Mouse (Mus musculus) lung, embryonic 14.5 days (tissue): ENCODE results near the gene Dnajc12. TPM values are rescaled to one million over a fixed set of nuclear protein-coding genes. Genes with fewer than 3 reads are reported as not detected.

Experiments
- ATAC-seq: fragments of 200-750 bp; cut with Nextera tagmentation; 2 replicates; pipeline ENCODE4 v1.8.0; 2017; ENCODE audit warnings: mild to moderate bottlenecking, moderate TSS enrichment, moderate library complexity; ENCODE audit not compliant: insufficient read depth
- DNase-seq: peaks from one replicate; pipeline ENCODE4 v3.0.0-alpha.2; 2015
- H3K27ac ChIP-seq: fragments of 300-500 bp; sonication (generic); 2 replicates; pipeline ENCODE4 v1.5.1; 2014; ENCODE audit warnings: low read depth, mild to moderate bottlenecking, moderate library complexity
- H3K27me3 ChIP-seq: fragments of 300-500 bp; sonication (generic); 2 replicates; pipeline ENCODE4 v1.6.1; 2014; ENCODE audit warnings: low read length, control low read depth; ENCODE audit not compliant: insufficient read depth
- H3K36me3 ChIP-seq: fragments of 300-500 bp; sonication (generic); 2 replicates; pipeline ENCODE4 v1.6.1; 2014; ENCODE audit warnings: control low read depth; ENCODE audit not compliant: insufficient read depth
- H3K4me1 ChIP-seq: fragments of 300-500 bp; sonication (generic); 2 replicates; pipeline ENCODE4 v1.6.1; 2014; ENCODE audit warnings: antibody characterized with exemption, control low read depth; ENCODE audit not compliant: insufficient read depth
- H3K4me2 ChIP-seq: fragments of 300-500 bp; sonication (generic); 2 replicates; pipeline ENCODE4 v1.6.1; 2014; ENCODE audit warnings: mild to moderate bottlenecking
- H3K4me3 ChIP-seq: fragments of 300-500 bp; sonication (generic); 2 replicates; pipeline ENCODE4 v1.5.1; 2014; ENCODE audit warnings: low read depth, low read length
- H3K9ac ChIP-seq: fragments of 300-500 bp; sonication (generic); 2 replicates; pipeline ENCODE4 v1.6.1; 2014
- H3K9me3 ChIP-seq: fragments of 300-500 bp; sonication (generic); 2 replicates; pipeline ENCODE4 v1.6.1; 2016; ENCODE audit warnings: low read depth, low read length, control low read depth
- CTCF ChIP-seq: IDR thresholded peaks from 2 replicates; pipeline ENCODE4 v1.5.1; 2016; ENCODE audit warnings: antibody characterized with exemption, low read depth
- WGBS: fragments of 180-500 bp; shearing (Covaris S2); extraction: QIAGEN DNeasy Blood & Tissue Kit; methylation state at CpG from one replicate; pipeline ENCODE4 v1.1.7; 2014; 5-methylcytosine and 5-hydroxymethylcytosine counted together
- polyA plus RNA-seq: library from polyadenylated mRNA; unstranded; fragments of >200 nt; fragmentation: Nextera tagmentation; extraction: Ambion mirVana; gene quantifications from 2 replicates; pipeline ENCODE4 v1.2.1, GENCODE M21; 2014

Gene Dnajc12
- polyA plus RNA-seq, 1 experiment from 2014 or later: 10.6 TPM

DNA sequence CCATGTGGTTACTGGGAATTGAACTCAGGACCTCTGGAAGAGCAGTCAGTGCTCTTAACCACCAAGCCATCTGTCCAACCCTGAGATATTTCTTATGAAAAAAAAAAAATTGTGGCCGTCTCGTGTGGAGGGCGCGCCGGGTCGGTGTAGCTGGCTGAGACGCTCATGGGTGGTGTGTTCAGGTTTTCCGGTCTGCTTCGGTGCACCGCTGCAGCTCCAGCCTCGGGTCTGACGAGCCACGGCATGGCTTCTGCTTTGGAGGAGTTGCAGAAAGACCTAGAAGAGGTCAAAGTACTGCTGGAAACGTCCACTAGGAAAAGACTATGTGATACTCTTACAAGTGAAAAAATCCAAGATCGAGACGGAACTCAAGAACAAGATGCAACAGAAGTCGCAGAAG, 30.5 kb downstream of the Dnajc12 start:
- no peak for TF ChIP-seq CTCF
- H3K36me3 ChIP-seq: no peaks in the 10 kb centered on the region
- no peak overlapping the region for H3K9ac ChIP-seq
- no peaks in the 10 kb centered on the region for H3K9me3 ChIP-seq
- no peaks in the 10 kb centered on the region for H3K4me1 ChIP-seq
- H3K27ac ChIP-seq: no peak overlapping the region
- no peak for DNase-seq
- no peak overlapping the region for H3K4me2 ChIP-seq
- WGBS: 82% methylated on average over 17 of the region's 17 CpGs
- no peaks in the 10 kb centered on the region for H3K27me3 ChIP-seq
- ATAC-seq: no peak
- no peak overlapping the region for H3K4me3 ChIP-seq

DNA sequence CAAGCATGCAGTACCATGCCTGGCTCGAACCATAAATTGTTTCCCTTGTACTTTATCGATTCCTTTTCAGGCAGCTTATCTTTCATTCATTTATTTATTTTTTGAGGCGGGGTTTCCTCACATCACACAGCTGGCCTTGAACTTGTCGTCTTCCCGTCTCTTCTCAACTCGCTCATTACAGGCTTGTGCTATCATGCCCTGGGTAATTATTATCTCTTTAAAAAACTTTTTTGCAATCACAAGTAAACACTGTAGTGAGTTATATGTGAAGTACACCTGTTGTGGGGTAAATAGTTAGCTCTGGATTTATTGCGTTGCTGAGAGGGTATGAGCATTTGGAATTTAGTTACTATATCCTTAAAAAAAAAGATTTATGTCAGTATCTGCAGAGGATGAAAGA, 33.0 kb downstream of the Dnajc12 start:
- ATAC-seq: no peak
- H3K4me3 ChIP-seq: no peak overlapping the region
- H3K27me3 ChIP-seq: no peaks in the 10 kb centered on the region
- no peak overlapping the region; the same call in 1 of the 2 replicates for H3K4me2 ChIP-seq
- no peaks in the 10 kb centered on the region for H3K4me1 ChIP-seq
- H3K36me3 ChIP-seq: no peaks in the 10 kb centered on the region
- no peaks in the 10 kb centered on the region for H3K9me3 ChIP-seq
- DNase-seq: no peak
- 34% methylated on average over 7 of the region's 7 CpGs for WGBS
- no peak overlapping the region for H3K9ac ChIP-seq
- H3K27ac ChIP-seq: no peak overlapping the region
- TF ChIP-seq CTCF: no peak

DNA sequence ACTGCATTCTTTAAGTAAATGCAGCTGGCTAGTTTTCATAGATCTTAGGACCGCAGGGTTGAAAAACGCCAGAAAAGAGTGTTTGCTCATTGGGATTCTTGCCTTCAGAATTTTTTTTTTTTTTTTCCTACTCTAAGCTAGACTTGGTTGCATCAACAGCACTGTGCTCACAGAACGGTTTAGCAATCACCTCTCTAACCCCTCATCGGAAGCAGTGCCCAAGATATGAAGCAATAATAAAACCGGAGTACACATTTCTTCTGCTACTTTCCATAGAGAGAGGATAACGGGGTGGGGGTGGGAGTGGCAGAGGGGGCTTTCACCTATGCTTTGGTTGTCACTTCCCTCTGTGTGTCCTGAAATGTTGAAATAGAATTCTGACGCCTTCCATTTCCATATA, 33.6 kb downstream of the Dnajc12 start:
- 35% methylated on average over 7 of the region's 7 CpGs for WGBS
- H3K27ac ChIP-seq: no peak overlapping the region
- H3K36me3 ChIP-seq: no peaks in the 10 kb centered on the region
- H3K9me3 ChIP-seq: no peaks in the 10 kb centered on the region
- ATAC-seq (peak; percentile 38; the same call in 1 of the 2 replicates), DNase-seq (peak; percentile 17)
- H3K27me3 ChIP-seq: no peaks in the 10 kb centered on the region
- no peaks in the 10 kb centered on the region for H3K4me1 ChIP-seq
- H3K9ac ChIP-seq: no peak overlapping the region
- no peak for TF ChIP-seq CTCF
- H3K4me2 ChIP-seq: peak overlapping the region; percentile 46
- no peak overlapping the region for H3K4me3 ChIP-seq

DNA sequence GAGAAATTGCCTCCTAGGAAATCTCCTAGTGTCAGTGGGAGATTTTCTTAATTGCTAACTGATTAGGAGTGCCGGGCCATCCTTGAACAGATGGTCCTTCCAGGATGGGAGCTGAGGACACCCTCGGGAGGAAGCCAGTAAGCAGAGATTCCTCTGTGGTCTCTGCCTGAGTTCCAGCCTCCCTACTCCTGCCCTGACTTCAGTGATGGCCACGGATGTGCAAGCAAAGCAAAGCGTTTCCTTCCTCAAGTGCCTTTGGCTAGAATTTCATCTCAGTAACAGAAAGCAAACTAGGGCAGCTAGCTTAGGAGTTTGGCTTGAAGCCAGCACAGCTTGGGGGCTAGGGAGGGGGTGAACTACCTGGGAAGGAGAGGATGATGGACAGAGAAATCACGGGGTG, 34.8 kb downstream of the Dnajc12 start:
- Histone ChIP-seq H3K4me1 (no peaks in the 10 kb centered on the region), H3K27me3 (no peaks in the 10 kb centered on the region), H3K9me3 (no peaks in the 10 kb centered on the region), H3K4me3 (no peak overlapping the region), H3K27ac (no peak overlapping the region), H3K36me3 (no peaks in the 10 kb centered on the region), H3K9ac (no peak overlapping the region), H3K4me2 (no peak overlapping the region)
- 38% methylated on average over 5 of the region's 5 CpGs for WGBS
- ATAC-seq (no peak), DNase-seq (peak; percentile 7)
- no peak for TF ChIP-seq CTCF

DNA sequence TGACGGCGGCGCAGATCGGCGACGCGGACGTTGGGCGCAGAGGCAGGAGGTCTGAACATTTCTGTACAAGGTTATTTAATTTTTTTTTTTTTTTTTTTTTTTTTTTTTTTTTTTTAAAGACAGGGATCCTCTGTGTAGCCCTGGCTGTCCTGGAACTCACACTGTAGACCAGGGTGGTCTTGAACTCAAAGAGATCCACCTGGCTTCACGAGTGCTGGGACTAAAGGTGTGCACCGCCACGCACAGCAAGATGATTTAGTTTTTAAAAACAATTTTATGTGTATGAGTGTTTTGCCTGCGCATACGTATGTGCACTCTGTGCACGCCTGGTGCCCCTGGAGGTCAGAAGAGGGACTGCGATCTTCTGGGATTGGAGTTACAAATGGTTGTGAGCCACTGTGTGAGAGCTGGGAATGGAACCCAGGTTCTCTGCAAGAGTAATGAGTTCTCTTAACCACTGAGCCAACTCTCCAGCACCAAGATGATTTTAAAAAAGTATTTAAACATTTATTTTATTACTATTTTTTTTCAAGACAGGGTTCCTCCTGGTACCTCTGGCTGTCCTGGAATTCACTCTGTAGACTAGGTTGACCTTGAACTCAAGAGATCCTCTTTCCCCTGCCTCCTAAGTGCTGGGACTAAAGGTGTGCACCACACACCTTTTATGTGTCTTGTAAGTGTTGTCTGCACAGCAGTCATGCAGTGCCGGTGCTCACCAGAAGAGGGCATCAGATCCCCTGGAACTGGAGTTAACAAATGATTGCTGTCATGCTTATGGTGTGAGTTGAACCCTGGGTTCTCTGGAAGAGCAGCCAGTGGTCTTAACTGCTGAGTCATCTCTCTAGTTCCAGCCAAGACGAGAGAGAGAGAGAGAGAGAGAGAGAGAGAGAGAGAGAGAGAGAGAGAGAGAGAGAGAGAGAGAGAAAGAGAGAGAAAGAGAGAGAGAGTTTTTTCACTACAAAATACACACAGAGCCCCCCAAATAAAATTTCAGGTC, 39.8 kb downstream of the Dnajc12 start, which contains the start of gene Gm7075:
TSS of gene Gm7075 (minus strand) at position 51 of the 997 bp plus-strand sequence.
- Histone ChIP-seq H3K4me2 (no peak within 1 kb of the TSS), H3K27me3 (no peaks in the 10 kb centered on the region), H3K9me3 (no peaks in the 10 kb centered on the region), H3K27ac (no peak within 1 kb of the TSS), H3K9ac (no peak within 1 kb of the TSS), H3K36me3 (no peaks in the 10 kb centered on the region), H3K4me1 (no peaks in the 10 kb centered on the region), H3K4me3 (no peak within 1 kb of the TSS)
- no peak for ATAC-seq
- peak; percentile 68 for TF ChIP-seq CTCF
- 86% methylated on average over 18 of the region's 18 CpGs for WGBS
- peak; percentile 64 for DNase-seq

DNA sequence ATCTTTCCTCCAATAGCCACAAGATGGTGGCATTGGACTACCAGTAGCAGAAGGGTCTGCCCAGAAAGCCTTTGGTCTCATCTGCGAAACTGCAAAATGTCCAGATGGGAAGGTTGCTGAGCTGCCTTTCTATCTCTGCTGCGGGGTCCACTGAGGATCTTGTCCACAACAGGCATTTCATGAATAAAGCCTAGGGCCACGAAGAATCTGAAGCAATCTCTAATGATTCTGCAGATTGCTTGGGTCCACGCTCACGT, 40.4 kb downstream of the Dnajc12 start:
- Histone ChIP-seq H3K4me3 (no peak overlapping the region), H3K4me1 (no peaks in the 10 kb centered on the region), H3K36me3 (no peaks in the 10 kb centered on the region), H3K9me3 (no peaks in the 10 kb centered on the region), H3K27me3 (no peaks in the 10 kb centered on the region), H3K27ac (no peak overlapping the region), H3K9ac (no peak overlapping the region), H3K4me2 (no peak overlapping the region)
- WGBS: 78% methylated on average over 5 of the region's 5 CpGs
- no peak for TF ChIP-seq CTCF
- DNase-seq (peak; percentile 48), ATAC-seq (no peak)

DNA sequence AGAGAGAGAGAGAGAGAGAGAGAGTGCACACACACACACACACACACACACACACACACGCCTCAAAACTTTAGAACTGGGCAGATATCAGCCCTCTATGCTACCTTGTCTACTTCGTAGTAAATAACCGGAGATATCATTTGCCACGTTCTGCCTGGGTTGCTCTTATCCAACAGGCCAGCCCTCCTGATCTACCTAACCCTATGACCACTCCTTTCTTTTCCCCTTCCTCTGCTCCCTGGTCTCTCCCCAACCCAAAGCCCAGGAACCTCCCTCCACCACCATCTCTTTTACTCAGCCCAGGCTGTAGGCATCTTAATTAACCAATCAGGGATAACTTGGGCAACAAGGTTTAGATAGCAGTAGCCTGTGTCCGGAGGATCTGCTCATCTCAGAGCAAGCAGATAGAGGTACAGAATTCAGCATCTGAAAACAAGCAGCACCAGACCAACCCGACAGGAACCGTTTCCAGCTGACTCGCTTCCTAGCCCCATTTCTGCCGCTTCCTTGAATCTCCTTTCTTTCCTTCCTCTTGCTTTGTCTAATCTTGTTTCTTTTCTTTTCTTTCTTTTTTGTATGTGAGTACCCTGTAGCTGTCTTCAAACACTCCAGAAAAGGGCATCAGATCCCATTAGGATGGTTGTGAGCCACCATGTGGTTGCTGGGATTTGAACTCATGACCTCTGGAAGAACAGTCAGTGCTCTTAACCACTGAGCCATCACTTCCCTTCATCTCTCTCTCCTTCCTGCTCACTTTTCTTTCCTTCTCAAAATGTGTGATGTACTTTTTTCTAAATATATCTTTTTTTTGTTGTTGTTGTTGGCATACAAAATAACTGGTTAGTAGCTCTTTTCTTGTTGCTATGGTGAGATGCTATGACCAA, 41.6 kb downstream of the Dnajc12 start:
- Histone ChIP-seq H3K9ac (no peak overlapping the region), H3K27me3 (no peaks in the 10 kb centered on the region), H3K4me1 (no peaks in the 10 kb centered on the region), H3K27ac (no peak overlapping the region), H3K9me3 (no peaks in the 10 kb centered on the region), H3K4me3 (no peak overlapping the region), H3K36me3 (no peaks in the 10 kb centered on the region), H3K4me2 (no peak overlapping the region)
- no peak for DNase-seq
- no peak for ATAC-seq
- no peak for TF ChIP-seq CTCF
- WGBS: 84% methylated on average over 9 of the region's 9 CpGs
